51 mouse cellular contexts compared by ENCODE assay signal in genomic region chr10:129400892-129401291, GRCm38 (mm10). TPM values are rescaled to one million over a fixed set of nuclear protein-coding genes. Genes with fewer than 3 reads are reported as not detected.
"Had no signal": no experiment of that assay in that cellular context is flagged by ENCODE, and none has a peak within 500 bp of the region (broad histone marks: within the 10 kb centered on the region; RNA-seq: fewer than 3 reads in every experiment).

No protein-coding gene starts in this region.

- H3K4me1 ChIP-seq: heart, embryonic 12.5 days; heart, embryonic 13.5 days; heart, embryonic 15.5 days; hindbrain, embryonic 10.5 days; hindbrain, embryonic 12.5 days; hindbrain, embryonic 13.5 days; hindbrain, embryonic 15.5 days; intestine, embryonic 15.5 days; kidney, embryonic 15.5 days had no signal

- H3K36me3 ChIP-seq: heart, embryonic 12.5 days; heart, embryonic 13.5 days; heart, embryonic 15.5 days; hindbrain, embryonic 10.5 days; hindbrain, embryonic 12.5 days; hindbrain, embryonic 13.5 days; hindbrain, embryonic 15.5 days; intestine, embryonic 15.5 days; kidney, embryonic 15.5 days had no signal

- H3K4me2 ChIP-seq: heart, embryonic 12.5 days; heart, embryonic 13.5 days; heart, embryonic 15.5 days; hindbrain, embryonic 12.5 days; hindbrain, embryonic 13.5 days; hindbrain, embryonic 14.5 days; hindbrain, embryonic 15.5 days; intestine, embryonic 15.5 days; kidney, embryonic 15.5 days had no signal

- DNase-seq: heart, postnatal 10 days; heart, postnatal 14 days; heart, postnatal 36 days; heart, postnatal 4 days; kidney, adult 11 months; kidney, adult 18-20 months; kidney, adult 2 months; kidney, adult 8-10 months; kidney, adult 9 months; kidney, postnatal 10 days; kidney, postnatal 14 days; kidney, postnatal 25 days; kidney, postnatal 36 days; kidney, postnatal 4 days; layer of hippocampus, adult 9-11 months; layer of hippocampus, postnatal 36 days had no signal

- H3K9me3 ChIP-seq: heart, embryonic 15.5 days; hindbrain, embryonic 12.5 days; hindbrain, embryonic 13.5 days; hindbrain, embryonic 15.5 days; intestine, embryonic 15.5 days; kidney, embryonic 15.5 days had no signal

- H3K9ac ChIP-seq: heart, embryonic 12.5 days; heart, embryonic 13.5 days; heart, embryonic 15.5 days; hindbrain, embryonic 12.5 days; hindbrain, embryonic 13.5 days; hindbrain, embryonic 14.5 days; hindbrain, embryonic 15.5 days; intestine, embryonic 15.5 days; kidney, embryonic 15.5 days had no signal

- ATAC-seq: hindbrain, embryonic 16.5 days; hindbrain, postnatal 0 days; inflammation-experienced regulatory T-cells, adult 6 months; intestine, embryonic 15.5 days; intestine, embryonic 16.5 days; intestine, postnatal 0 days had no signal

- H3K4me3 ChIP-seq: heart, embryonic 12.5 days; heart, embryonic 13.5 days; heart, embryonic 15.5 days; hindbrain, embryonic 10.5 days; hindbrain, embryonic 12.5 days; hindbrain, embryonic 13.5 days; hindbrain, embryonic 15.5 days; intestine, embryonic 15.5 days; kidney, embryonic 15.5 days; layer of hippocampus, adult 2 months; left cerebral cortex, adult 2 months had no signal

- H3K27me3 ChIP-seq: heart, embryonic 12.5 days; heart, embryonic 13.5 days; heart, embryonic 15.5 days; hindbrain, embryonic 12.5 days; hindbrain, embryonic 13.5 days; hindbrain, embryonic 15.5 days; intestine, embryonic 15.5 days; kidney, embryonic 15.5 days had no signal

- H3K27ac ChIP-seq: heart, embryonic 13.5 days; heart, embryonic 15.5 days; hindbrain, embryonic 10.5 days; hindbrain, embryonic 12.5 days; hindbrain, embryonic 13.5 days; hindbrain, embryonic 14.5 days; hindbrain, embryonic 15.5 days; hindbrain, postnatal 0 days; intestine, embryonic 15.5 days; kidney, embryonic 15.5 days; kidney, postnatal 0 days; layer of hippocampus, adult 2 months; left cerebral cortex, adult 2 months had no signal

RNA-seq across cellular contexts. Expression of gene Olfr785, which starts 4.3 kb away (rescaled TPM):
- total RNA-seq: heart, postnatal 10 days; heart, postnatal 14 days; heart, postnatal 25 days; heart, postnatal 36 days; heart, postnatal 4 days; hematopoietic stem cell, adult 5-6 weeks; hindbrain, postnatal 0 days; layer of hippocampus, adult 18-20 months; layer of hippocampus, adult 2 months; layer of hippocampus, adult 8-10 months; layer of hippocampus, postnatal 10 days; layer of hippocampus, postnatal 14 days; layer of hippocampus, postnatal 25 days; layer of hippocampus, postnatal 36 days; left cerebral cortex, adult 18-20 months; left cerebral cortex, adult 2 months; left cerebral cortex, adult 8-10 months had no signal
- polyA plus RNA-seq: heart, embryonic 12.5 days; heart, embryonic 13.5 days; heart, embryonic 14.5 days; heart, embryonic 15.5 days; heart, embryonic 16.5 days; heart, postnatal 0 days; hindbrain, embryonic 10.5 days; hindbrain, embryonic 11.5 days; hindbrain, embryonic 12.5 days; hindbrain, embryonic 13.5 days; hindbrain, embryonic 14.5 days; hindbrain, embryonic 15.5 days; hindbrain, embryonic 16.5 days; hindbrain, postnatal 0 days; inflammation-experienced regulatory T-cells, adult 6 months; intestine, embryonic 14.5 days; intestine, embryonic 15.5 days; intestine, embryonic 16.5 days; intestine, postnatal 0 days; kidney, adult 2 months; kidney, embryonic 14.5 days; kidney, embryonic 15.5 days; kidney, embryonic 16.5 days; kidney, postnatal 0 days; large intestine, adult 2 months had no signal

RNA-seq across cellular contexts. Expression of gene Olfr784, which starts 17.0 kb away (rescaled TPM):
- total RNA-seq: heart, postnatal 10 days; heart, postnatal 14 days; heart, postnatal 25 days; heart, postnatal 36 days; heart, postnatal 4 days; hematopoietic stem cell, adult 5-6 weeks had no signal
- polyA plus RNA-seq: heart, embryonic 12.5 days; heart, postnatal 0 days; hindbrain, embryonic 11.5 days; hindbrain, embryonic 12.5 days; inflammation-experienced regulatory T-cells, adult 6 months; intestine, embryonic 15.5 days; intestine, postnatal 0 days; kidney, adult 2 months; kidney, embryonic 14.5 days; kidney, postnatal 0 days had no signal

RNA-seq across cellular contexts. Expression of gene Olfr786, which starts 26.2 kb away (rescaled TPM):
- total RNA-seq: heart, postnatal 10 days; heart, postnatal 14 days; heart, postnatal 25 days; heart, postnatal 36 days; heart, postnatal 4 days; hematopoietic stem cell, adult 5-6 weeks; hindbrain, postnatal 0 days; layer of hippocampus, adult 18-20 months; layer of hippocampus, adult 2 months; layer of hippocampus, adult 8-10 months; layer of hippocampus, postnatal 10 days; layer of hippocampus, postnatal 14 days; layer of hippocampus, postnatal 25 days; layer of hippocampus, postnatal 36 days; left cerebral cortex, adult 18-20 months; left cerebral cortex, adult 2 months; left cerebral cortex, adult 8-10 months had no signal
- polyA plus RNA-seq: heart, embryonic 12.5 days; heart, embryonic 13.5 days; heart, embryonic 14.5 days; heart, embryonic 15.5 days; heart, embryonic 16.5 days; heart, postnatal 0 days; hindbrain, embryonic 10.5 days; hindbrain, embryonic 11.5 days; hindbrain, embryonic 12.5 days; hindbrain, embryonic 13.5 days; hindbrain, embryonic 14.5 days; hindbrain, embryonic 15.5 days; hindbrain, embryonic 16.5 days; hindbrain, postnatal 0 days; inflammation-experienced regulatory T-cells, adult 6 months; intestine, embryonic 14.5 days; intestine, embryonic 15.5 days; intestine, embryonic 16.5 days; intestine, postnatal 0 days; kidney, adult 2 months; kidney, embryonic 14.5 days; kidney, embryonic 15.5 days; kidney, embryonic 16.5 days; kidney, postnatal 0 days; large intestine, adult 2 months had no signal

RNA-seq across cellular contexts. Expression of gene Olfr782, which starts 52.2 kb away (rescaled TPM):
- total RNA-seq: heart, postnatal 10 days; heart, postnatal 14 days; heart, postnatal 25 days; heart, postnatal 36 days; heart, postnatal 4 days; hematopoietic stem cell, adult 5-6 weeks; hindbrain, postnatal 0 days; layer of hippocampus, adult 18-20 months; layer of hippocampus, adult 2 months; layer of hippocampus, adult 8-10 months; layer of hippocampus, postnatal 10 days; layer of hippocampus, postnatal 14 days; layer of hippocampus, postnatal 25 days; layer of hippocampus, postnatal 36 days; left cerebral cortex, adult 18-20 months; left cerebral cortex, adult 2 months; left cerebral cortex, adult 8-10 months had no signal
- polyA plus RNA-seq: heart, embryonic 12.5 days; heart, embryonic 13.5 days; heart, embryonic 14.5 days; heart, embryonic 15.5 days; heart, embryonic 16.5 days; heart, postnatal 0 days; hindbrain, embryonic 10.5 days; hindbrain, embryonic 11.5 days; hindbrain, embryonic 12.5 days; hindbrain, embryonic 13.5 days; hindbrain, embryonic 14.5 days; hindbrain, embryonic 15.5 days; hindbrain, embryonic 16.5 days; hindbrain, postnatal 0 days; inflammation-experienced regulatory T-cells, adult 6 months; intestine, embryonic 14.5 days; intestine, embryonic 15.5 days; intestine, embryonic 16.5 days; intestine, postnatal 0 days; kidney, adult 2 months; kidney, embryonic 14.5 days; kidney, embryonic 15.5 days; kidney, embryonic 16.5 days; kidney, postnatal 0 days; large intestine, adult 2 months had no signal
